Mouse (Mus musculus): ENCODE data around the gene Sox4.

The Sox4 gene

DNA sequence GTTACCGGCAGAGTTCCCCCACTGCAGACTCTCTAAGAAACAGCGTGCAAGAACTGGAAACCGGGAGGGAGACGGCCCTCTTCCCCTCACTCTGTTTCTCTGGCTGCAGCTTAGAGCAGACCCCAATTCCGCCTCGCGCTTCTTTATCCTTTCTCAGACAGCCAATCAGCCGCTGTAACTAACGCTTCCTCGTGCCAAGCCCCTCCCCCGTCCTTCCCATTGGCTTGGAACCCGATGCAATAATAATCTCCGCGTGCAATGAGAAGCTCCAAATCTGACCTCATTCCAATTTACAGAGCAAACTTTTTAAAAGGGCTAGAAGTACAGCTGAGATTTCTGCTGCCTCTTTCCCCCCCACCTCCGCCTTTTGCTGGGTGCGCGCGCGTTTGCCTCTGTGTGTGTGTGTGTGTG, at the start of gene Sox4:
Gene Sox4 (minus strand): TSS at position 133 of the 411 bp plus-strand sequence.
- peak; percentile 68 for DNase-seq (ENCODE audit: low spot score)

DNA sequence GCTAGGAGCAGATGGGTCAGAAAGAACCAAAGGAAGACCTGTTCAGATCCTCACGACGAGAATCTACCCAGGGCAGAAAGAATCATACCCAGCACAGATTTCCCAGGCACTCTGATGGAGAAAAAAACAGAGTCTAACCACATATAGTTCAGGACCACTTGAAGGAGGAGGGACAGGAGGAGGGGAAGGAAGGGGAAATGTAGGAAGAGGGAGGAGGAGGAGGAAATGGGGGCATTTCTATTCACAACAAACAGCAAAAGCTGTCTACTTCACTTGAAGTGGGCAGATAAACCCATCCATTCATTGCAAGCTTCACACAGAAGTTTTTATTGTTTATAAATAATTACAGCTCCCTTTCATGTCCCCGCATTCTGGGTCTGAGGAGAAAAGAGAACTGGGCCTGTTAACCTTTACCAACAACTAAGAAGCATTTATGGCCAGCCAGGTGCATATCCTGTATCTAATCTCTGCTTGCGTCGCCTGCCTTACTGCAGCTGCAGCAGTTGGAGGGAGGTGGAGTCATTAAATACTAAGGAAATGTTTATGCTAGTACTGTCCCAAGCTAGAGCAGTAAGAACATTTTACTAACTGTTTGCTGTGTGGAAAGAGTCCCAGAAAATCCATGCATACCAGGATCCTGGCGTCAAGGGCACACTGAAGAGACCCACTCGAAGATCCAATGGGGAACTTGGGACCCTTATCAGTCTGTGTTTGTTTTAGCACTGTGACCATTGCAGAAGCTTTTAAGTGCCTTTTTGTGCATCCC, 38.6 kb upstream of the Sox4 start:
- no peak for DNase-seq (ENCODE audit: low spot score)

DNA sequence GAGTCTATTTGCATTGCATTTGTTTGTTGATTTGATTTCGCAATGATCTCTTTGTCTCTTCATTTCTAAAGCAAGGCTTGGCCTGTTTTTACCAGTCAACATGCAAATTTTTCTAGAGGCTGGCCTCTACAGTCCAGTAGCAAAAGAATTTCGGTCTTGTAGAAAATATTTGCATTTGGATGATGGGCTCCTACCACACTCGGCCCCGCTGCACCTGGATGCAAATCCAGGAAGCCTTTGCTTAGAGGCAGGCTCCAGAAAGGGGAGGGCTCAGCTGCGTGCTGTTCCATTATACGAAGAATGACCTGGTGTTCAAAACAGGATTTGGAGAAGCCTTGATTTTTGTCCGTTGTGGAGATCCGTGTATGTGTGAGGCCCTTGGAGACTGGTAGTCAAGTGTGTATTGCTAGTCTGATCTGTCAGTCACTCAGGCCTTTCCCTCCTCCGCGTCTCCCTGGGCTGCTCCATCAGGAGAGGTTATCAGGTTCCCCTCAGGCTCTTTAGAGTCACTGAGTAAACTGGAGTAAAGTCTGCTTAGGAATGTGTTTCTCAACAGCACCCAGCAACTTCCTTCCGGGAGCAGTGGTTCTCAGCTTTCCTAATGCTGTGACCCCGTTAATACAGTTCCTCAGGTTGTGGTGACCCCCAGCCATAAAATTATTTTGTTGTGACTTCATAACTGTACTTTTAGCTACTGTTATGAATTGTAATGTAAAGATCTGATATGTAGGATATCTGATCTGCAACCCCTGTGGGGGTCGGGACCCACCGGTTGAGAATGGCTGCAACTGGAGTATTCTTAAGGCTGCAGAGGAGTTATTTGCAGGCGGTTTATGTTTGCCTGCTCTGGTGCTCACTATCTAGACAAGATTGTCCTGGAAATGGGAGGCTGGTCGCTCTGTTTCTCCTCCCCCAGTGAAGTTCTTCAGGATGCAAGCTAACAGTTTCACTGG, 35.5 kb upstream of the Sox4 start:
- no peak for DNase-seq (ENCODE audit: low spot score)

DNA sequence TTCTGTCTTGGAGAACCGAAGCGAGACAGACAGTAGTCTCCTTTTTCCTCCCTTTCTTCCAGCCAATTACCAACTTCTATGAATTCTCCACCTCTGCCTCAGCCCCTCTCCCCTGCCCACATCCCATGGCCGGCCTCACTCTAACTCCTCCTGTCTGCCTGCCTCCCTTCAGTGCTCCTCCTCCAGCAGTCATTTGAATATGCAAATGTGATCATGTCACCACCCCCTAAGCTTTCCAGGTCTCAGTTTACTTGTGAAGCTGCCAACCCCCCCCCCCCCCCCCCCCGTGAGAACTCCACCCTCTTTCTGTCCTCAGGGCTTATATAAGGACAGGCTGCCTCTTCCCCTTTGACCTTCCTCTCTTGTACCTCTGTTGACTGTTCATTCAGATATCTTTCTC, 27.2 kb upstream of the Sox4 start:
- no peak for DNase-seq (ENCODE audit: low spot score)

DNA sequence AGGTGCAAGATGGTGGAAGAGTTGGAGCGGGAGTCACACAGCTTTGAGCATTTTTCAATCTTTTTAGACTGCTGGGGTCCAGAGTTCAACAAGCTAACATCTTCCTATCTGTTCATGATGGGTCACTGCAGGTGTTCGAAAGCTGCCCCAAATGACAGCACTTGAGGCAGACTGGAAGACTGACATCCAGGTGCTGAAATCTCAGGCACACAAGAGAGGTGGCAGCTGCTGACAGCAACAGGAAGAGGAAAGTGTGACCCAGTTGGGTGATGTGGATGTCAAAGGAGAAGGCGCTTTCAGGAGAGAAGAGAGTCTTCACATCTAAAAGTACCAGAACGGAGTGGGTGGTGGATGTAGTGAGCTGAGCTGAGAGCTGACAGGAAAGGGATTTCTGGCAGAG, 21.5 kb upstream of the Sox4 start:
- no peak for DNase-seq (ENCODE audit: low spot score)

DNA sequence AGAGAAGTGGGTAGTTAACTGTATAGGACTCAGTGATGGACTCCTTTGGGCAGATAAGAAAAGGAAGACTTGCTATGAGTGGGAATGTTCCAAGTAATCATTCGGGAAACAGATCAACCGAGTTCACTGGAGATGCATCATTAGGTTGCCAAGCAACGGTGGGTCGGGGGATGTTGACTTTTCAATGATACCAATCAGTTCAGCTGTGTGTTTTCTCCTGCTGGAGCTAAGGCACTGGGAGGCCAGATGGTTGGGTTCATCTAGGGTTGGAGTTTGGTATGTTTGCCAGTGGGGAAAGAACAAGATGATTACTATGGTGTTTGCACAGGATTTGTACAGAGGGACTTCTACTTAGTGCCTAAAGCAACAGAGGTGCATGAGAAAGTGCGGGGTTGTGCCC, 21.1 kb upstream of the Sox4 start:
- no peak for DNase-seq (ENCODE audit: low spot score)

DNA sequence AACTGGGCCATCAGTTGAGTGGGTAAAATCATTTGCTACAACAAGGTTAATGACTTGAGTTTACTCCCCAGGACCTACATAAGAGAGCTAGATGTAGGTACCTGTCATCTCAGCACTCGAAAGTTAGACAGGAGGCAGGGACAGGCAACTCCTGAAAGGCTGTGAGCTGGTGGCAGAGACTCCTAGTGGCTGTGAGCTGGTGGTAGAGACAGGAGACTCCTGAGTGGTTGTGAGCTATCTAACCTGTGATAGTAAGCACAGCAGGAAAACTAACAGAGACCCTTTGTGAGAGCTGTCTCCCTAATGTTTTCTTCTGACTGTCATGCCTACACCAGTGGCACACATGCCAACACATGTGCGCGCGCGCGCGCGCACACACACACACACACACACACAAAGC, 7.4 kb upstream of the Sox4 start:
- no peak for DNase-seq (ENCODE audit: low spot score)

DNA sequence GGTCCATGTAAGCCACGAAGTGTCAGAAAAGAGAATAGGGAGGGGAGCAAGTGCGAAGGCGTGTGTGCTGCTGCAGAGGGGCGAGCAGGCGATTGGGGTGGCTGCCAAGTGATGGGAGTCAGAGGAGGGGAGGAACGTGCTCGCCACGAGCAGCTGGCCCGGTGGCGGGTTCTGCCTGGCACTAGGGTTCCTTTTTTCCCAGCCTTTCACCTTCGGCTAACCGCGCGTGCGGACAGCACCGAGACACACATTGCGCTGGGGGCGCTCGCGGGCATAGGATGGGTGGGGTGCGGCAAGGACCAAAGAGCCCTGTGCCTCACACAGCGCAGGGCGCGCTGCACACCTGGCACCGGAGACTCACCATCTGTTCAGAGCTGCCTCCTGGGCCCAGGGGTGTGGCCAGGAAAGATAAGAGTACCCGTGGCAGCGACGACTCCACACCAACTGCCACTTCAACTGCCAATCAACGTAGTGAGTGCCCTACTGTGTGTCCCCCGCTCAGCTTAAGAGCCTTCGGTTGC, 6.0 kb upstream of the Sox4 start:
- DNase-seq (ENCODE audit: low spot score) = peak; percentile 47

DNA sequence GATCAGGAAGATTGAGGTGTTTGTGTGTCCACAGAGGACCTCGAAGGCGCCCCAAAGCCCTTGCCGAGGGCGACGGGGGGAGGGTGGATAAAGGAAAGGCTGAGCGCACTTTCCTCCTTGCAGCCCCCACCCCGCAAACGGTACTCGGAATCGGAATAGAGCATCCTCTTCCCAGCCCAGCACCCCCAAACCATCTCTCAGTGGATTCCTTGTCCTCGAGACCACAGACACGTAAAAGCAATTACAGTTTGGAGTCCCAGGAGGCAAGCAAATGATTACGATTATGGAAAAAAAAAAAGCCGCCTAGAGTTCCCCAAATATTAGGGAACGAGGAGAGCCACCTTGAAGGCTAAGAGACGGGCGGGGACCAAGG, 5.5 kb upstream of the Sox4 start:
- no peak for DNase-seq (ENCODE audit: low spot score)

DNA sequence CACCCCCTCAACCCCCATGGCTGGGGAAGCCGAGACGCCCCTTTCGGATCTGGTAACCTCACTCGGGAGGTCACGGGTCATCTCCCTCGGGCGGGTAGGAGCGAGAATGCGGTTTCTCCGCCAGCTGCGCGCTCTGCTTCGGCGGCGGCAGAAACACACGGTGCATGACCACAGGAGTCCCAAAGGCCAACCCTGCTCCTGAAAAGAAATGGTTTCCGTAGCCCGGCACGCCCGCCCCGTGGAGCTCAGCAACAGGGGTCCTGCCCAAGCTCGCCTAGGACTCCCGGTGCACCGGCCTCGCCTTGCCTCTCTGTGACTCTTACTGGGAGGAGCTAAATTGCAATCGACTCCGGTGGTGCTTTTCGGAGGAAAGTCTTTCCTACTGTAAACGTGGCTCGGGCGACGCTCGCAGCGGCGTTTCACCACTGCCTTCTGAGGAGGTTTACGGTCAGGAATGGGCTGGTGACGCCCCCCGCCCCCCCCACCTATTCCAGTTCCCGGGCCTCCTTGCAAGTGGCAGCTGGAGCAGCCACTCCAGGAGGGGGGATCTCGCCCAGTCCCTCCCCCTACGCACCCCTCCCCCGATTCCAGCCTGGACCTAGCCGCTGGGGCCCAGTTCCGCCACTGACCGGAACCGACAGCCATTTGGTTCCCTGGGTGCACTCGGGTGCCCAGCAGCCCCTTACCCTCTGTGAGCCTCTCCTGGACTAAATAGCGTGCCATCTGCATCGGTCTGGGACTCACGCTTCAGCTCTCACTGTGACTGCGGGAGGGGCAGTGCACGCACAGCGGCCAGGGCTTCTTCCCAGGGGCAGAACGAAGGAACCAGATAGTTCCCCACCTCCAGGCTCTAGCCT, 4.9 kb upstream of the Sox4 start:
- DNase-seq (ENCODE audit: low spot score) = peak; percentile 39

DNA sequence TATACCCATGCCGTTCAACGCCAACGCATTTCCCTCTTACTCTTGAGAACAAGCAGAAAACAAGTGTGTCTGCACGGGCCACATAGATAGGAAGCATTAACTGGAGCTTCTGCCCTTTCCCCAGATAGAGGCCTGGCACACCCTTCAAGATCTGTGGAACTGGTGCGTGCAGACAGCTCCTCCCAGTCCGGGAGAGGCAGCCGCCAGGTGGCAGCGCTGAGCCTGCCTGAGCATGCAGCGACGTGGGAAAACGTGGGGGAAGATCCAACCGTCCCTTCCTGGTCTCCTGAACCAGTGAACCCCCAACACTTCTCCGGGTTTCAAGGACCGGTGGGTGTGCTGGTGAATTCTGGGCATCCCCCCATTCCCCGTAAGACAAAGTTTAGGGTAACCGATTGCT, 4.3 kb upstream of the Sox4 start:
- peak; percentile 84 for DNase-seq (ENCODE audit: low spot score)

DNA sequence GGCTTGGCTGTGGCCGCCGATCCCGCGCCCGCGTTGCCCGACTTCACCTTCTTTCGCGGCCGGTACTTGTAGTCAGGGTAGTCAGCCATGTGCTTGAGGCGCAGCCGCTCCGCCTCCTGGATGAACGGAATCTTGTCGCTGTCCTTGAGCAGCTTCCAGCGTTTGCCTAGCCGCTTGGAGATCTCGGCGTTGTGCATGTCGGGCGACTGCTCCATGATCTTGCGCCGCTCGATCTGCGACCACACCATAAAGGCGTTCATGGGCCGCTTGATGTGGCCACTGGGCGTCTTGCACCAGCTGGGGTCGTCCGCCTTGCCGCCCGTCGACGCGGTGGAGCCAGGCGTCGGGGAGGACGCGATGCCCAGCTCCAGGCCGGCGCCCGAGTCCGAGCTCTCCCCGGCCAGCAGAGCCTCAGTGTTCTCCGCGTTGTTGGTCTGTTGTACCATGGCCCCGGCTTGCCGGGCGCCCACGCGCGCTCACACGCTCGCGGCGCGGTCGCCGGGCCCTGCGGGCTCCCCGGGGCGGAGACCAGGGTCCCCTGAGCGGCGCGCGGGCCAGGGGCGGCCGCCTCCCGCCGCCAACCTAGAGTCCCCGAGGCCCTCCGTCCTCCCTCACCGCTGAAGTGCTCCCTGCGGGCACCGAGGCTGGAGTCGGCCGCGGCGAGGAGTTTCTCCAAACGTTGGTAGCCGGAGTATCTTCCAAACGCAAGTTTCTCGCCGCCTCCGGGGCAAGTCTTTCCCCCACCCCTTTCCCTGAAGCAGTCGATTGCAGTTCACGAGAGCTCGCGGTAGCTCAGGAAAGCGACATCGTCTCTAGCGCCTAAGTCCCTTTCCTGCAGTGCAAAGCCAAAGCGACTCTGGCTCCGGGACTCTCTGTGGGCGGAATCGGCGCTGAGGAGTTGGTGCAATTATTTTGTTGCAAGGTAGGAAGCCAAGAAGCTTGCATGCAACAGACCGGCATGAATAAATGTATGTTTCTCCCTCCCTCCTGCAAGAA, 639 bp downstream of the Sox4 start:
- DNase-seq (ENCODE audit: low spot score) = no peak

DNA sequence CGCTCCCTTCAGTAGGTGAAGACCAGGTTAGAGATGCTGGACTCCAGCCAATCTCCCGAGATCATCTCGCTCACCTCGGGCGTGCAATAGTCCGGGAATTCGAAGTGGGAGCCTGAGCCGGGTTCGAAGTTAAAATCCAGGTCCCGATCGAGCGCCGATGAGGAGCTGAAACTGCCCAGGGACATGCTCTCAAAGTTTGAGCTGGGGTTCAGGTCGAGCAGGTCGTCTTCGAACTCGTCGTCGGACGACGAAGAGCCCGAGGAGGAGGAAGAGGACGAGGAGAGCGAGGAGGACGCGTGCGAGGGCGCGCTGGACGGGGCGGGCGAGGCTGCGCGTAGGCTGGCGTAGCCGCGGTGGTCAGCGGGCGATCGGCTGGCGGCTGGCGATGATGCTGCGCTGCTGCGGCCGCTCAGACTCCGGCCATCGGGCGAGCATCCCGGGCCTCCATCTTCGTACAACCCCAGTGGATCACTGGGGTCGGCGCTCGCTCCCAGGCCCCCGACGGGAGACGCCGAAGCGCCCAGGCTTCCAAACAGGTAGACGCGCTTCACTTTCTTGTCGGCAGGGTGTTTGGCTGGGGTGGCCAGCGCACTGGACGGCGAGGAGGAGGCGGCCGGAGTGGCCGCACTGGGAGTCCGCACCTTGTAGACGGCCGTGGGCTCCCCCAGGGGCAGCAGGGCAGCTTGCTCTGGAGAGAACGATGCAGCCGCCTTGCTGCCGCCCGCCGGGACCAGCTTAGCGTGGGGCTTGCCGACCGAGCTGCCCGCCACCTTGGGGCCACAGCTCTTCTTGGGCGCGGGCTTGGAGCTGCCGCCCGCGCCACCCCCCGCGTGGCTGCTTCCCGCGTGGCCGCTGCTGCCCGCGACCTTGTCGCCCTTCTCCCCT, 1.6 kb downstream of the Sox4 start:
- no peak for DNase-seq (ENCODE audit: low spot score)

DNA sequence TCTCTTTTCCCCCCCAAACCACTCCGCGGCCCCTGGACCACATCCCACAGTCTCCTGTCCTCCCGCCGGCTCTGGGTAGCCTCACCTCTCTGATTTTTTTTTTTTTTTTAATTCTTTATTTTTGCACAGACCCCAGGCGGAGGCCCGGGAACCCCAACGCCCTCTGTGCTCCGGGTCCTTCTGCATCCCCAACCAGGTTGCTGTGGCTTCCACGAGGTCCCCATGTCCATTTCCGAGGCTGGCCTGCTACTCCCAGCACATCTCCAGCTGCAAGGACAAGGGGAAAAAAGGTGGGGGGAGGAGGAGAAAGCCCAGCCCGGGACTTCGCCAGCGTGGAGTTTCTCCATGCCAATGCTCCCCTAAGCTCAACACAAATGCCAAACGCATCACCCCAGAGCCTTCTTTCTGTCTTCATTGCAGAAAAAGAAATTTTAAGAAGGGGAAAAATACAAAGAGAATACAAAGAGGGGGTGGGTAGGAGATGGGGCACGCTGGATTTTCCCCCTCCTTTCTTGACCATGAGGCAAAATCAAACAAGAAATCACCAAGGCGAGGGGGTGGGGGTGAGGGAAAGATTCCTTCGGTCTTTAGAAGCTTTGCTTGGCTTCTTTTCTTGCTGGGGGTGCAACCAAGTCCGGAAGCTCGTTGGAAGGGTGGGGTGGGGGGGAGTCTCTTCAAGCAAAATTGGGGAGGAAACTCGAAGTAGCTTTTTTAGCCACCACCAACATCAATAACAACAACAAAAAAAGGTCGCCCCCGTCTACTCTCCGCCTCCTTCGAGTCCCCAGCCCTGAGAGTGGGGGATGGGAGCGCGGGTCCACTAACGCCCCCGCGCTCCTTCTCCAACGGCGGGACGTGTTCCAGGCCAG, 2.7 kb downstream of the Sox4 start:
- no peak for DNase-seq (ENCODE audit: low spot score)

DNA sequence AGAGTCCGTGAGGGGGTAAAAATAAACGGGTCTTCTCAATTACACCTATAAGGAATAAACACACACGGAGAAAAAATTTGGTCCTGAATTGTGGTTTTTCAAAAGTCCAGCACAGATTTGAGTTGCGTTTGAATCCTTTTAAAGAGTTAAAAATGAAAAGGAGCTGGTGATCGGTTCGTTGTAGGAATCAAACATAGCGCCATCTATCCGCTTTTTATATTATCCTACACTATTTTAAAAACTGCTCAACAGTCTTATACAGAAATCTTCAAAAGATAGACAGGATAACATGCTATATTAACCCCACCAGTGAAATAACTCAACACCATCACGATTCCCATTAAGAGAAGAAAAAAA, 3.3 kb downstream of the Sox4 start:
- DNase-seq (ENCODE audit: low spot score) = no peak

DNA sequence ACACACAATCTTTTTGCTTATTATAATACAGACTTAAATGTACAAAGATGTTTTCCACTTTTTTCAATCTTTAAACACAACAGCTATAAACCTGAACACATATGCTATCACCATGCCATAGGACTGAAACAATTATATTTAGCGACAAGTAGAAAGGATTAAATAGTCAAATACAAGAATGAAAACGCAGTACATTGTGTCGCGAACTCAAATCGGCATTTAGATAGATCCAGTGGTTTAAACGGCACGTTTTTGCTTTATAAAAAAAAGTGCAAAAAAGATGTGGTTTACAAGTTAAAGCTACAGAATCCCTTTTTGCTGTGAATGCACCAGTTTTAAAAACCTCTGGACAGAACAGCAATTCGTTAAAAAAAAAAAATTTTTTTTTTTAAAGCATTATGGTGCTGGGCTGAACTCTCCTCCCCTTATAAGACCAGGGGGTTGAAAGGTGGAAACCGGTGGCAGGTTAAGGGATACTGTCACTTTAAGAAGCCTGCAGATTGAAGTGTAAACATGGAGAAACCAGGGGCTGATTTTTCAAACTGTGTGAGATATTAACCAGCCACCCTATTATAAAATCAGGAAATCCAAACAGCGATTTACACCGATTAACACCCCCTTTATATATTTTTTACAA, 4.1 kb downstream of the Sox4 start:
- DNase-seq (ENCODE audit: low spot score) = no peak

DNA sequence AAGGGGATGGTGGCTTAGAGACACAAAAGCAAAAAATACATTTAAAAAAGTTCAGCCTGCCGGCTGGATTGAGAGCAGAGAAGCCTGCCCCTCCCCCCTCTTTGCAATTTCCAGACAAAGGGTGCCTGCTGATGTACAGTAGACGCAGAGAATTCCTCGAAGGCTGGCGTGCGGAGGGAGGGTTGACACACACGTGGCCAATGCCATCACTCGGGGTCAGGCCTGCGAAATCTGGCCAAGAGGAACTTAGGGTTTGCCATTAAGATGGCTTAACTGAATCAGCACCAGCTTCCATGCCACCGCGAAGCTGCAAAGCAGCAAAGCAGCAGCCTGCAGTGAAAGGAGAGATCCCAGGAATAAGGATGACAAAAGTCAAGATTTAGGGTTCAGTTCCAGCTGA, 5.0 kb downstream of the Sox4 start:
- DNase-seq (ENCODE audit: low spot score) = no peak

DNA sequence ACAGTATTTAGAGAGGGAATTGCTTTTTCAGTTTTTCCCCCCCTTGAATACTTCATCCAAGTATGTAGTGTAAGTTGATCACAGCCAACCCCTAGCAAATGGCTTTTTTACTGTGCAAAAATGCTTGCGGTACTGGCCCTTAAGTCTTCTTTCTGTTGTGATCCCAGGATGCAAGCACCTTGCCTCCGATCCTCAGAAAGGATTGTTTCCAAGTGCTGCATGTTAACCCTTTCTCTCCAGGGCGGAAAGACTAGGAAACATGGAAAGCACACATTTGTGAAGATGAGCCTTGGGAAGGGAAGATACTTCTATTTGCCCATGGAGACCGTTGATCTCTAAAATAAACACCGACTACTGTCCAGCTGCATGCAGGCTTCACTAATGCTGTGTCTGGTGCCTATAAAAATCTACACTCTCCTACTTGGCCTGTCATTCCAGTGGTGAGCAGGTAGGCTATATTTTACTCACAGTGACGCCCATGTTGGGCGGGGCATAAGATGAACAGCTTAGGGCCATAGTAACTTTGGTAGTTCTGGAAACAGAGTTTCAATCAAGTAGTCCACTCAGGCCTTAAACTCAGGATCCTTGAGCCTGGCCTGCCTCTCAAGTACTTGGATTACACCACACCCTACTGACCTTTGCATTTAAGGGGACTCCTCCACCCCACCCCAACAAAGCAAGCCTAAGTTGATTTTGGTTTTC, 5.6 kb downstream of the Sox4 start:
- no peak for DNase-seq (ENCODE audit: low spot score)
